Mouse (Mus musculus): ENCODE data around the gene Dnajc27. TPM values are rescaled to one million over a fixed set of nuclear protein-coding genes. Genes with fewer than 3 reads are reported as not detected.

Dnajc27 gene
- polyA plus RNA-seq, 1 experiment from 2014 or later = 7.9 TPM

GRCm38 (mm10) chr12:4158179-4158578 lies 75.8 kb downstream of the Dnajc27 start:
- DNase-seq (ENCODE audit: low spot score) (no peak), ATAC-seq (replicated peaks; ENCODE audit: low FRiP score, low TSS enrichment, low read depth) (no peak)
- H3K27ac ChIP-seq (ENCODE audit: low read depth) = no peak overlapping the region
- H3K4me1 ChIP-seq (replicated peaks; ENCODE audit: control insufficient read depth, insufficient read depth, low read length) = no peaks in the 10 kb centered on the region
- no peak overlapping the region for H3K4me2 ChIP-seq (ENCODE audit: low read length)
- no peaks in the 10 kb centered on the region for H3K36me3 ChIP-seq (ENCODE audit: control insufficient read depth, insufficient read depth, low read length)
- H3K9ac ChIP-seq (ENCODE audit: low read length) = no peak overlapping the region
- H3K27me3 ChIP-seq (replicated peaks; ENCODE audit: control insufficient read depth, insufficient read depth, low read length) = no peaks in the 10 kb centered on the region
- 82% methylated on average over 3 of the region's 3 CpGs for WGBS
- no peaks in the 10 kb centered on the region for H3K9me3 ChIP-seq (ENCODE audit: control insufficient read depth, low read length)
- H3K4me3 ChIP-seq (ENCODE audit: low read depth, low read length) = no peak overlapping the region

- H3K27me3 ChIP-seq (replicated peaks; ENCODE audit: control insufficient read depth, insufficient read depth, low read length) = no peaks in the 10 kb centered on the region
- H3K4me1 ChIP-seq (replicated peaks; ENCODE audit: control insufficient read depth, insufficient read depth, low read length) = no peaks in the 10 kb centered on the region
- H3K27ac ChIP-seq (ENCODE audit: low read depth) = no peak overlapping the region
- no peaks in the 10 kb centered on the region for H3K36me3 ChIP-seq (ENCODE audit: control insufficient read depth, insufficient read depth, low read length)
- DNase-seq (ENCODE audit: low spot score) (no peak), ATAC-seq (replicated peaks; ENCODE audit: low FRiP score, low TSS enrichment, low read depth) (no peak)
- WGBS = 92% methylated on average over 7 of the region's 7 CpGs
- no peak overlapping the region for H3K4me2 ChIP-seq (ENCODE audit: low read length)
- H3K4me3 ChIP-seq (ENCODE audit: low read depth, low read length) = no peak overlapping the region
- H3K9me3 ChIP-seq (ENCODE audit: control insufficient read depth, low read length) = no peaks in the 10 kb centered on the region
- no peak overlapping the region for H3K9ac ChIP-seq (ENCODE audit: low read length)
Observed at GRCm38 (mm10) chr12:4158868-4159632, 76.7 kb downstream of the Dnajc27 start.

Other genes starting within 250 kb of the Dnajc27 start
- 3.2 TPM in 2 replicates for gene Pomc, start 127.6 kb upstream of the Dnajc27 start, polyA plus RNA-seq (2014; fragmentation: Nextera tagmentation; extraction: Ambion mirVana)
- 3.2 and 3.7 TPM in 2 replicates for gene Efr3b, start 43.7 kb upstream of the Dnajc27 start, polyA plus RNA-seq (2014; fragmentation: Nextera tagmentation; extraction: Ambion mirVana)
- gene Adcy3, start 50.5 kb downstream of the Dnajc27 start, polyA plus RNA-seq (2014; fragmentation: Nextera tagmentation; extraction: Ambion mirVana) = 7.1 and 8.5 TPM in 2 replicates
- gene Ptrhd1, start 151.4 kb downstream of the Dnajc27 start, polyA plus RNA-seq (2014; fragmentation: Nextera tagmentation; extraction: Ambion mirVana) = 6.7 and 7.6 TPM in 2 replicates
- gene Cenpo, start 151.7 kb downstream of the Dnajc27 start, polyA plus RNA-seq (2014; fragmentation: Nextera tagmentation; extraction: Ambion mirVana) = 13.3 and 14.0 TPM in 2 replicates

Measured in intestine, embryonic 14.5 days (tissue).